Mouse (Mus musculus): ENCODE data around the gene Klhl30.

The Klhl30 gene

DNA sequence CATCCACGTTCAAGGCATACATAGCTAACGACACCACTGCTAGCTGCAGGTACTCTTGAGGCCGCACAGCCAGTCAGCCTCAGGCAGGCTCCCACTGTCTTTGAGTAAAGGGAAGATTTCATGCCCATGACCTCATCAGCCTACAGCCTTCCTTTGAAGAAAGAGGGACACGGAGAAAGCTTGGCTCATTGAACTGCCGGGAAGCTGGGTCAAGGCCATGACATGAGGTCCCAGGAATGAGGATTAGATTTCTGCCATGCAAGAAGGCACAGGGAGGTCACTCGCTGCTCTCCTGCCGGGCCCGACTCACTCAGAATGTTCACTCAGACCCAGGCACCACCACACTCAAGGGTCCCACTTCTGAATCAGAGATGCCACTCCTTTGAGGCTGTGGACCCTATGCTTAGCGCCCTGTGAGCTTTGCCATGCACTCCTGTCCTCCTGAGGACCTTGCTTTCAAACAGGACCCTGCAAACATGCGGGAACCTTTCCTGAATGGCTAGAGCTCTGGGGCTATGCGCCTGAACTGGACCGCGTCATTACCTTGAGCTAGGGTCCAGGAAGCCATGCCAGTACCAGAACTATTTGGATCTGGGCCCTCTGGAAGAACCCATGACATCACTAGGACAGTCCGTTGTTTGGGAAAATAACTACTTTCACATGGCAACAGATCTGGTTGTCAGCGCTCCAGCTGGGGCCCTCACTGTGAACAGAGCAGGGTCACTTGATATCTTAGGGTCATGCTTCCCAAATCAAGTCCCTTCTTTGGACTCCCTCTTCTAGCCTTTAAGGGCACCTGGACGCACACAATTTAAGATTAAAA lies 14.2 kb downstream of the Klhl30 start:
- no peak for DNase-seq (ENCODE audit: low spot score)

GRCm38 (mm10) chr1:91365816-91366214 lies 15.0 kb downstream of the Klhl30 start:
- DNase-seq (ENCODE audit: low spot score): no peak

GRCm38 (mm10) chr1:91366215-91367108 lies 15.6 kb downstream of the Klhl30 start, which contains the start of gene Erfe:
Erfe (plus strand) TSS chr1:91366430.
- DNase-seq (ENCODE audit: low spot score): peak; percentile 43

DNA sequence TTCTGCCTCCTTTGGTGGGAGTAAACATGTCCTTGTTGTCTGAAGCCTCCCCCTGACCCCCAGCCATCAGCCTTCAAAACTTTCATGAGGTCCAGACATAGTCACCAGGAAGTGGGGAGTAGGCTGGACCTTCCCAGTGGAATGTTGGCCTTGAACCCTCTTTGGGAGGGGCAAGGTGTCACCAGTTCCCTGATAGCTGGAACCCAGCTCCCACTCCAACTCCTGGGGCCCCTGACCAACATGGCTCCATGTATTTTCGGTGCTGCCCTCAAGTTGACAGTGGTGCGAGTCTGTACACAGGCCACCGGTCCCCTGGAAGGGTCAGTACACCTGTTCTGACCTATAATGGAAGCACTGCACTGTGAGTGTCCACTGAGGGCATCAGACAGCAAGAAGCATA lies 16.5 kb downstream of the Klhl30 start:
- DNase-seq (ENCODE audit: low spot score): no peak

DNA sequence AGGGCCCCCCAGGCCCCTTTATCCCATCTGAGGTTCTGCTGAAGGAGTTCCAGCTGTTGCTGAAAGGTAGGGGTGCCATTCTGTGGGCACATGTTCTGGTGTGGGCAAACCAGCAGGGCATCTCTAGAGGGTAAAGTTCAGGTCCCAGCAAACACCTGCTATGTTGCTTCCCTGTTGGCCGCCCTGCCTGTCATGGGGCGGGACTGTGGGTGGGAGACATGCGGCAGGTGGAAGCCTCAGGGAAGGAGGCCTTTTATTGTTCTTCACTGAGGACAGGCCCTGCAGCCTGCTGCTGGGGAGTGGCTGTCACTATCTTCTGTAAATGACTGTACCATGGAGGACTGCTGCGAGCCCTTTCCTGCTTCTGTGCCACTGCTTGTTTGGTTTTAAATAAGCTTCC lies 18.6 kb downstream of the Klhl30 start:
- DNase-seq (ENCODE audit: low spot score): no peak

DNA sequence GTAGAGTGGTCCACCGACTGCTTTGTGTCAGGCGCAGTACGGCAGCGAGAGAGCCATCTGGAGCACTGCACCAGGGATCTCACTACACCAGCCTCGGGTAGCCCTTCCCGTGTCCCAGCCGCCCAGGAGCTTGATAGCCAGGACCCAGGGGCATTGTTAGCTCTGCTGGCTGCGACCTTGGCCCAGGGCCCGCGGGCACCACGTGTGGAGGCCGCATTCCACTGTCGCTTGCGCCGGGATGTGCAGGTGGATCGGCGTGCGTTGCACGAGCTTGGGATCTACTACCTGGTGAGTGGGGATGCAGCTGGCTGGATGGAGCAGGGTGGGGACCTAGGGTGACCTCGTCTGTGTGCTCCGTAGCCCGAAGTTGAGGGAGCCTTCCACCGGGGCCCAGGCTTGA lies 19.2 kb downstream of the Klhl30 start:
- DNase-seq (ENCODE audit: low spot score): no peak

DNA sequence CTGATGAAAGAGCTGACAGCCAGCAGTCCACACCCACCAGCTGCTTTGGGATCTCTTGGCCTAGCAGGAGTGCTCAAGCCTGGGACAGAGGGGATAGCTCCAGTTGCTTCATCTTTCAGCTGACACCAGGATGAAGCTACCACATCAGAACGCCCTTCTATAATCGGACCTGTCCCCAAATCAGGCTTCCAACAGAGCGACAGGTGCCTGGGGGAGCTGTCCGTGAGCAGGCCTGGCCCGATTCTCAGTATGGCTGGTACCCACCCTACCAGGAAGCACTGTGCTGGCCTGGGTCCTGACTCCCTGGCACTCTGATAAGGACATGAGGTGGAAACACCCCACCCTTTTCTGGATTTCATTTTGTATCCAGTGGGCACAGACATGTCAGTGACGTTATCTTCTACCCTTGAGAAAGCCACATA lies 22.6 kb downstream of the Klhl30 start:
- DNase-seq (ENCODE audit: low spot score): no peak

- peak; percentile 31 for DNase-seq (ENCODE audit: low spot score)
Observed at GRCm38 (mm10) chr1:91380453-91381090, 29.8 kb downstream of the Klhl30 start.

DNA sequence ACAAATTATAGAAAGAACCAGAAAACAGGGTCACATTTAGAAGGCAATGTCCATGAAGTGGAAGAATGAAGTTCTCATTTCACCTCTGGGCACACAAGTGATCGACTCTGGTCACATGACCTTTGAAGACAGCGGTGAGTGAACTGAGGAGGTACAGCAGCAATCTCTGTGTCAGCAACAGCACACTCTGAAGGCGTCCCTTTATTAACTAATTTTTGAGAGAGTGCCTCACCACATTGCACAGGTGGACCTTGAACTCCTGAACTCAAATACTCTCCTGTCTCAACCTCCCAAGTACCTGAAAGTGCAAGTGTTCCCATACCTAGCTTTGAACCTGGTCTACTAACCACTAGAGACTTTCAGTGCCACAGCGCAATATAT lies 30.3 kb downstream of the Klhl30 start:
- DNase-seq (ENCODE audit: low spot score): no peak

DNA sequence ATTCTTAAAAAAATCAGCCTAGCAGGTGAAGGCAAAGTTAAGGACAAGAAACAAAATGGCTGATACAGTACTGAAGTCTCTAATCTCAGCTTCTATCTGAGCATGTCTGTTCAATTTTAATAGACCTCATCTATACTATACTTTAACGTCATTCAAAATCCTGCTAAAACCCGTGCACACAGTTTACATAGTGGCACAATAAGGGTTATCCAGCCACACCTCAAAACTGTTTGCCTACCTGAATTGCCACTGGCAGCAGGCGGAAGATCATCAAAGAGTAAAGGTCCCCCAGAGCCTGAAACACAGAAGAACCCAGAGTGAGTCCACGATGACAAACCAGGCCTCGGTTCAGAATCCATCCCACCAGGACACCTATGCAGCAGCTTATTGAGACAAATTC lies 39.6 kb downstream of the Klhl30 start:
- no peak for DNase-seq (ENCODE audit: low spot score)

- peak; percentile 9 for DNase-seq (ENCODE audit: low spot score)
Observed at GRCm38 (mm10) chr1:91397927-91398259, 47.1 kb downstream of the Klhl30 start.

- peak; percentile 49 for DNase-seq (ENCODE audit: low spot score)
Observed at GRCm38 (mm10) chr1:91398260-91399062, 47.6 kb downstream of the Klhl30 start, which contains the start of gene Ilkap. Ilkap (minus strand) TSS chr1:91398815.

DNA sequence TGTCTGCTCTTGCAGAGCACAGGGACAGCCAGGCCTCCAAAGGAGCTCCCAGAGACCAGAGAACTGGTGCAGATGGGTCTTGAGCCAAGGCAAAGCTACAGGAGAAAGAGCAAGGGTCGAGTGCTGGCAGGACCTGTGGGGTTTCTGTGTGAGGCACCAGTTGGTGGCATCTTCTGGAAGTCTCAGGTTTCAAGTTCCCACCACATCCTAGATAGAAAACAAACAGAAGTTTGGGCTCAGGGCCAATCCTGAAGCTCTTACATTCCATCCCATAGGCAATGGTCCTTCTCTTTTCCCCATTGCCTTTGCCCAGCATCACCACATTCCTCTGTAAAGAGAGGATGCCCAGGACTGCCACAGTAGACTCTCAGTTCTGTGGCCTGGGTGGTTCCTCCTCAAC lies 54.2 kb downstream of the Klhl30 start:
- DNase-seq (ENCODE audit: low spot score): no peak

DNA sequence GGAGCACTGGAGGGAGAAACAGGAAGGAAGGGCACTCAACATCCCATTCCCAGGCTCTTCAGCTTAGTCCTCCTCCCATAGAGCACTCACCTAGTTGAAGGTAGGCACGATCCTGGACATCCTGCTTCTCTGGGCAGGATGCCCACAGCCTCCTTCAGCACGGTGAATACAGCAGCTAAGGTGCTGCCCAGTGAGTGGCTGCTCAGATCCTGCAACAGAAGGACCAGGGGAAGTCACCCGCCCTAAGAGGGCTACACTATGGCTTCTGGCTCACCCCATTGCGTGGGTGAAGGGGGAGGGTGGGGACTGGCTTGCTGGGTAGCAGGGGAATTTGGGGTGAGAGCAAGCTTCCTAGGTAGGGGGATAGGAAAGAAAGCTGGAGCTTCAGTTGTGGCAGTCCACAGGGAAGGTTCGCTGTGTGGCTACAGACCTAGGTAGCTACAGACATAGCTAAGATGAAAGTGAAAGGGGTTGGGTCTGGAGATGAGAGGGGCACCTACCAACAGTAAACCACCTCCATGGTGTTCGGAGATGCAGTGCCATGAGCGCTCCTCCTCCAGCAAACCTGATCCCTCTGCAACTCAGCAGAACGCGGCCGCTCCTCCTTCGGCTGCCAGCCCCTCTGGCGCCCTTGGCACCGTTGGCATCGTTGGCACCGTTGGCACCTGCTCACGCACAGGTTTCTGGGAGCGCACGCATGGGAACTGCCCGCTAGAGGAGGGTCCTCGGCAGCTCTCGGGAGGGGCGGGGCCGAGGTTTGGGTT lies 54.8 kb downstream of the Klhl30 start:
- no peak for DNase-seq (ENCODE audit: low spot score)

DNA sequence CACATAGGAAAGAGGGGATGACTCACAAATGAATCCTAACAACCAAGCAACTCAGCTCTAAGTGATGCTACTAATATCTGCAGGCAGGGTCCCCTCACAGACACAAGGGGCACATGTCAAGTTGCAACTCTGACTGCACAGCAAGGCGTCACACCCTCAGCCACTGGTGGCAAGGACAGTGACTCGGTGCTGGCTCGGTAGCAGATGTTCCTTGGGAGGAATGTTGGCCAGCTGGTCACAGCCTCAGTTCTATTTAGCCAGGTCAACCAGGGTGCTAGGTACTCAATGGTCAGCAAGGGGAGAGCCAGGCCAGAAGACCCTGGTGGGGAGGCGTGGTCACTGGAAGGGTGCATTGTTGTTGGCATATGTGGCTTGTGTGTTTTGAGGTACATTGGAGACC lies 57.0 kb downstream of the Klhl30 start:
- no peak for DNase-seq (ENCODE audit: low spot score)

- DNase-seq (ENCODE audit: low spot score): no peak
Observed at GRCm38 (mm10) chr1:91411631-91412285, 60.9 kb downstream of the Klhl30 start.
